Mouse (Mus musculus) lung, embryonic 14.5 days (tissue): Measurements from ENCODE around the gene Tcaf1. TPM values are rescaled to one million over a fixed set of nuclear protein-coding genes. Genes with fewer than 3 reads are reported as not detected.
A peak's percentile ranks its signal among the peaks of the same experiment; 100 is the strongest.

ENCODE experiments used
- ATAC-seq: fragments of 200-750 bp; cut with Nextera tagmentation; 2 replicates; pipeline ENCODE4 v1.8.0; 2017; ENCODE audit warnings: mild to moderate bottlenecking, moderate TSS enrichment, moderate library complexity; ENCODE audit not compliant: insufficient read depth
- DNase-seq: peaks from one replicate; pipeline ENCODE4 v3.0.0-alpha.2; 2015
- H3K27ac ChIP-seq: fragments of 300-500 bp; sonication (generic); 2 replicates; pipeline ENCODE4 v1.5.1; 2014; ENCODE audit warnings: low read depth, mild to moderate bottlenecking, moderate library complexity
- H3K27me3 ChIP-seq: fragments of 300-500 bp; sonication (generic); 2 replicates; pipeline ENCODE4 v1.6.1; 2014; ENCODE audit warnings: low read length, control low read depth; ENCODE audit not compliant: insufficient read depth
- H3K36me3 ChIP-seq: fragments of 300-500 bp; sonication (generic); 2 replicates; pipeline ENCODE4 v1.6.1; 2014; ENCODE audit warnings: control low read depth; ENCODE audit not compliant: insufficient read depth
- H3K4me1 ChIP-seq: fragments of 300-500 bp; sonication (generic); 2 replicates; pipeline ENCODE4 v1.6.1; 2014; ENCODE audit warnings: antibody characterized with exemption, control low read depth; ENCODE audit not compliant: insufficient read depth
- H3K4me2 ChIP-seq: fragments of 300-500 bp; sonication (generic); 2 replicates; pipeline ENCODE4 v1.6.1; 2014; ENCODE audit warnings: mild to moderate bottlenecking
- H3K4me3 ChIP-seq: fragments of 300-500 bp; sonication (generic); 2 replicates; pipeline ENCODE4 v1.5.1; 2014; ENCODE audit warnings: low read depth, low read length
- H3K9ac ChIP-seq: fragments of 300-500 bp; sonication (generic); 2 replicates; pipeline ENCODE4 v1.6.1; 2014
- H3K9me3 ChIP-seq: fragments of 300-500 bp; sonication (generic); 2 replicates; pipeline ENCODE4 v1.6.1; 2016; ENCODE audit warnings: low read depth, low read length, control low read depth
- CTCF ChIP-seq: IDR thresholded peaks from 2 replicates; pipeline ENCODE4 v1.5.1; 2016; ENCODE audit warnings: antibody characterized with exemption, low read depth
- WGBS: fragments of 180-500 bp; shearing (Covaris S2); extraction: QIAGEN DNeasy Blood & Tissue Kit; methylation state at CpG from one replicate; pipeline ENCODE4 v1.1.7; 2014; 5-methylcytosine and 5-hydroxymethylcytosine counted together
- polyA plus RNA-seq: library from polyadenylated mRNA; unstranded; fragments of >200 nt; fragmentation: Nextera tagmentation; extraction: Ambion mirVana; gene quantifications from 2 replicates; pipeline ENCODE4 v1.2.1, GENCODE M21; 2014

Tcaf1 gene
- polyA plus RNA-seq: 73.2 and 75.2 TPM in 2 replicates

GRCm38 (mm10) chr6:42709291-42710211, at the start of gene Tcaf1:
TSS of gene Tcaf1 (minus strand) at chr6:42710088.
- H3K4me2 ChIP-seq: peak within 1 kb of the TSS; percentile 60
- ATAC-seq (peak; percentile 100), DNase-seq (peak; percentile 92)
- no peaks in the 10 kb centered on the region for H3K36me3 ChIP-seq
- H3K4me3 ChIP-seq: peak within 1 kb of the TSS; percentile 48
- H3K27ac ChIP-seq: peak within 1 kb of the TSS; percentile 85; the same call in 1 of the 2 replicates
- no peaks in the 10 kb centered on the region for H3K9me3 ChIP-seq
- under 1% methylated on average over 28 of the region's 28 CpGs for WGBS
- TF ChIP-seq CTCF: no peak
- no peaks in the 10 kb centered on the region for H3K27me3 ChIP-seq
- peak within 1 kb of the TSS; percentile 64 for H3K9ac ChIP-seq
- 0 out of 2 replicates have a peak, but pooled peaks cover 3% of the 10 kb centered on the region for H3K4me1 ChIP-seq

DNA sequence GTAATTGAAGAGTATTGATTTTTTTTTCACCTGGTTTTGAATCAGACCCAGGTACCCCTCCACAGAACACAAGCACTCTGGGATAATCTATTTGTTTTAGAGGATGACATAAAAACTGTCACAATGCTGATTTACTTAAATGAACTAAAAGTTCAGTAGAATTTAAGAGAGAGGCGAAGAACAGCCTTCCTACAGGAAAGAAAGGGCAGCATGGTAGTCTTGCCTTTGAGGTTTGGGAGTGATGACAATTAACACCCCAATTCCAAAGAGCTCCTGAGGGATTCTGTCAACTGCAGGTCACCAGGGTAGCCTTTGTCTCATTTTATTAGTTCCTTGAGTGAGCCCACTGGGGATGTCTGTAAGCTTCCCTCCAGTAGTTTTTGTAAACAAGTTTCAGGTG, 46.2 kb upstream of the Tcaf1 start, which contains the start of gene Olfr38:
Gene Olfr38, plus strand, starts transcription at position 301 of the 400 bp plus-strand sequence.
- ATAC-seq (no peak), DNase-seq (no peak)
- no peak within 1 kb of the TSS for H3K4me2 ChIP-seq
- no peak within 1 kb of the TSS for H3K9ac ChIP-seq
- TF ChIP-seq CTCF: no peak
- H3K4me3 ChIP-seq: no peak within 1 kb of the TSS
- 71% methylated on average over 1 of the region's 1 CpGs for WGBS
- no peaks in the 10 kb centered on the region for H3K4me1 ChIP-seq
- no peaks in the 10 kb centered on the region for H3K27me3 ChIP-seq
- H3K27ac ChIP-seq: no peak within 1 kb of the TSS
- no peaks in the 10 kb centered on the region for H3K36me3 ChIP-seq
- H3K9me3 ChIP-seq: no peaks in the 10 kb centered on the region

GRCm38 (mm10) chr6:42747846-42748245, 38.0 kb upstream of the Tcaf1 start:
- no peak for DNase-seq
- Histone ChIP-seq H3K4me1 (no peaks in the 10 kb centered on the region), H3K27ac (no peak overlapping the region), H3K36me3 (no peaks in the 10 kb centered on the region), H3K9ac (no peak overlapping the region), H3K9me3 (no peaks in the 10 kb centered on the region), H3K27me3 (no peaks in the 10 kb centered on the region), H3K4me3 (no peak overlapping the region), H3K4me2 (no peak overlapping the region)
- no peak for TF ChIP-seq CTCF
- ATAC-seq: no peak

DNA sequence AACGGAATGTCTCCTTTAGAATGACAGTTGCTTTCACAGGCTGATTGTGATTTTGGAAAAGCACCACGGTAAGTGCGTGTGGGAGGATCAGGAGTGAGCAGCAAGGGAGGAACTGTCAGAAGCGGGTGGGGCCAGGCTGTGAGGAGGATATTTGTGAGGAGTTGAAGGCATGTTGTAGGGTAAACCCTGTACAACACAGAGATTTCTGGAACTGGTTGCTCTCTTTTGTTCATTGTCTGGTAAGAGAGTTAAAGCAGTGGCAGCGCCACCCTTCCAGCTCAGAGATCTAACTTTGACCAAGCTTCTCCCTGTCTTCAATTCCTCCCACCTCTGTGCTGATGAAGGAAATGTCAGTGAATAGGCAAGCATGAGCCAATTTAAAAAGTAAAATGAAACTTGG, 32.4 kb upstream of the Tcaf1 start:
- Histone ChIP-seq H3K4me2 (no peak overlapping the region), H3K27me3 (no peaks in the 10 kb centered on the region), H3K9me3 (no peaks in the 10 kb centered on the region), H3K27ac (no peak overlapping the region), H3K9ac (no peak overlapping the region), H3K4me3 (no peak overlapping the region), H3K4me1 (no peaks in the 10 kb centered on the region), H3K36me3 (no peaks in the 10 kb centered on the region)
- ATAC-seq (no peak), DNase-seq (no peak)
- WGBS: 64% methylated on average over 5 of the region's 5 CpGs
- TF ChIP-seq CTCF: no peak

GRCm38 (mm10) chr6:42739071-42739470, 29.2 kb upstream of the Tcaf1 start, which contains the start of gene Olfr453:
TSS of gene Olfr453 (plus strand) at chr6:42739371.
- Histone ChIP-seq H3K27me3 (no peaks in the 10 kb centered on the region), H3K4me2 (no peak within 1 kb of the TSS), H3K36me3 (no peaks in the 10 kb centered on the region), H3K27ac (no peak within 1 kb of the TSS), H3K9ac (no peak within 1 kb of the TSS), H3K4me3 (no peak within 1 kb of the TSS), H3K9me3 (no peaks in the 10 kb centered on the region), H3K4me1 (no peaks in the 10 kb centered on the region)
- no peak for TF ChIP-seq CTCF
- ATAC-seq (no peak), DNase-seq (no peak)
- 88% methylated on average over 1 of the region's 1 CpGs for WGBS

- H3K4me2 ChIP-seq: no peak overlapping the region
- no peaks in the 10 kb centered on the region for H3K9me3 ChIP-seq
- no peaks in the 10 kb centered on the region for H3K27me3 ChIP-seq
- no peak for DNase-seq
- no peaks in the 10 kb centered on the region for H3K4me1 ChIP-seq
- TF ChIP-seq CTCF: no peak
- no peak overlapping the region for H3K27ac ChIP-seq
- no peak for ATAC-seq
- H3K4me3 ChIP-seq: no peak overlapping the region
- no peaks in the 10 kb centered on the region for H3K36me3 ChIP-seq
- H3K9ac ChIP-seq: no peak overlapping the region
These were observed 8.1 kb upstream of the Tcaf1 start for GRCm38 (mm10) chr6:42717973-42718372.

- Histone ChIP-seq H3K4me1 (no peaks in the 10 kb centered on the region), H3K27ac (no peak overlapping the region), H3K9me3 (no peaks in the 10 kb centered on the region), H3K36me3 (no peaks in the 10 kb centered on the region), H3K27me3 (no peaks in the 10 kb centered on the region), H3K4me3 (no peak overlapping the region), H3K9ac (no peak overlapping the region), H3K4me2 (no peak overlapping the region)
- ATAC-seq: no peak
- DNase-seq: no peak
- TF ChIP-seq CTCF: no peak
- 46% methylated on average over 8 of the region's 8 CpGs for WGBS
These were observed 4.8 kb upstream of the Tcaf1 start for GRCm38 (mm10) chr6:42714668-42715067.
